Mouse (Mus musculus): Measurements from ENCODE around the gene Hbq1a. TPM values are rescaled to one million over a fixed set of nuclear protein-coding genes. Genes with fewer than 3 reads are reported as not detected.

Gene Hbq1a
- total and polyA plus RNA-seq, 3 experiments = not detected

DNA sequence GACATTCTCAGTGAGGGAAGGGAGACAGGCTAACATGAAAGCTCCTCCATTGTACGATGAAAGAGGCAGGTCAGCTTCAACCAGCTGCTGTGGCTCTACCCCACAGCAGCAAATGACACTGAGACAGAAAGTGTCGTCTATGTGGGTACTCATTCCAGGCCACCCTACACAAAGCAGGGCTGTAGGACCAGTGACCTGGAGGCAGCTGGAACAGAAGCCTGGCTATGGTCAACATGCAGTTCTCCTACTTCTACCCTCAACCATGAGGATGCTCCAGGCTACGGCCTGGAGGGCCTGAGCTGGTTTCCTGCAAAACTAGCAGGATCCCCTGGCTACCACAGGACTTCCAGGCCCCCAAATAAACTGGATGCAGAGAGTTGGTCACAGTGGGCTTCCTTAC, 43.3 kb upstream of the Hbq1a start:
- no peak overlapping the region for H3K9ac ChIP-seq (ENCODE audit: insufficient read depth, low read depth)
- dilution Hi-C loops (cut with MboI; ENCODE audit: extremely low pct_ligation_motif_present, extremely low pct_unique_long_range_greater_than_20kb, low sequenced_read_pairs) = no loop called here
- no peak overlapping the region for H3K27ac ChIP-seq (ENCODE audit: insufficient read depth, low read depth)
- H3K36me3 ChIP-seq (replicated peaks in 1 of 2; ENCODE audit: control insufficient read depth in 1 of 2, insufficient read depth in 1 of 2, low read length in 1 of 2) = peaks cover 53 to 90% of the 10 kb centered on the region in 2 experiments
- H3K4me3 ChIP-seq (replicated peaks in 1 of 3; ENCODE audit: low read depth in 2 of 3, low read length in 2 of 3, poor library complexity in 1 of 3) = no peak overlapping the region
- H3K4me1 ChIP-seq (ENCODE audit: control insufficient read depth in 1 of 2, insufficient read depth in 2 of 2) = peaks cover 0 to 10% of the 10 kb centered on the region in 2 experiments; a peak in 1 of 4 replicates
- H3K27me3 ChIP-seq (replicated peaks) = no peaks in the 10 kb centered on the region
- no peaks in the 10 kb centered on the region for H3K9me3 ChIP-seq (replicated peaks; ENCODE audit: low read length)
- no peak overlapping the region for H3K4me2 ChIP-seq (ENCODE audit: insufficient read depth, low read depth, poor library complexity, severe bottlenecking)
- in situ Hi-C loops (cut with MboI; ENCODE audit: low pct_ligation_motif_present, low pct_unique_long_range_greater_than_20kb, low sequenced_read_pairs) = no loop called here
- no peak for DNase-seq (ENCODE audit: extremely low read depth)
- no peaks in the 10 kb centered on the region for H3K79me2 ChIP-seq (replicated peaks; ENCODE audit: control insufficient read depth, extremely low read depth, insufficient read depth, poor library complexity, severe bottlenecking)
- no peak for TF ChIP-seq TBP (conservative IDR thresholded peaks at IDR 0.05; ENCODE audit: low read depth, low read length)
- TF ChIP-seq ZNF384 (IDR thresholded peaks at IDR 0.05; ENCODE audit: low read depth, low read length) = no peak
- no peak for TF ChIP-seq TCF12 (IDR thresholded peaks at IDR 0.05; ENCODE audit: low read depth, low read length)
- TF ChIP-seq MXI1 (IDR thresholded peaks at IDR 0.05; ENCODE audit: low read depth, low read length) = no peak
- no peak for TF ChIP-seq IRF4 (IDR thresholded peaks at IDR 0.05; ENCODE audit: low read depth, low read length)
- TF ChIP-seq POLR2AphosphoS2 (IDR thresholded peaks at IDR 0.05; ENCODE audit: low read depth, low read length) = no peak
- TF ChIP-seq ETS1 (conservative IDR thresholded peaks at IDR 0.05; ENCODE audit: low read depth, low read length) = no peak
- no peak for TF ChIP-seq CHD1 (IDR thresholded peaks at IDR 0.05; ENCODE audit: low read depth, low read length)
- no peak for TF ChIP-seq E2F4 (IDR thresholded peaks at IDR 0.05; ENCODE audit: insufficient replicate concordance, low read depth, low read length)

DNA sequence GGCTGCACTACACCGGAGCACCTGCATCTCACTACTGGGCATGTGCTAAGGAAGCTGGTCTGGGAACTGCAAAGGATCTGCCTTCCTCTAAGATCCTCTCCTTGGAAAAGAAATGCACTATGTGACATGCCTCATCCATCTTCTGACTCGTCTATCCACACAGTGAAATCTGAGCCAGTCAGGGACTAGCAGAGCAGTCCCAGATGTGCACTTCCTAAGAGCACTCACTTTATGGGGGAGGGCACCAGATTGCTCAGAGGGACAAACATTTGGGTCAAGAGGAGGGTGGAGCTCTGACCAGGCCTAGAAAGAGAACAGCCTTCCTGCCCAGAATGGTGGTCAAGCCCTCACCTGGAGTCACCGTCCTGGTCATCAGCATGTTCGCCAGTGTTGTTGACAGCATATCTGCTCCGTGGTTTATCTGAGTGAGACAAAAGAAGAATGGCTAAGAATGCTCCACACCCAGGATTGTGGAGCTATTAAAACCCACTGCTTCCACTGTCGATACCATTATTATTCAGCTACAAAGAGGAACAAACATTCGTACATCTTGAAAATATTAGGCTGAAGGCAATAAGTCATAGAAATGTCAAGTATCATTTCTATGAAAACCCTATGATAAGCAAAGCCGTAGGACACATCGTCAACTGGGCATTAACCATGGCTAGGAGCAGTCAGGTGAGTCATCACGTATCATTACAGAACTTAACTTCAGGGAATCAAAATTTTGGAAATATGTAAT, 37.0 kb upstream of the Hbq1a start:
- Histone ChIP-seq H3K9me3 (replicated peaks; ENCODE audit: low read length) (no peaks in the 10 kb centered on the region), H3K36me3 (replicated peaks in 1 of 2; ENCODE audit: control insufficient read depth in 1 of 2, insufficient read depth in 1 of 2, low read length in 1 of 2) (peaks cover 26 to 65% of the 10 kb centered on the region in 2 experiments), H3K27me3 (replicated peaks) (no peaks in the 10 kb centered on the region), H3K79me2 (replicated peaks; ENCODE audit: control insufficient read depth, extremely low read depth, insufficient read depth, poor library complexity, severe bottlenecking) (peaks cover 12% of the 10 kb centered on the region), H3K4me2 (ENCODE audit: insufficient read depth, low read depth, poor library complexity, severe bottlenecking) (no peak overlapping the region), H3K4me3 (replicated peaks in 1 of 3; ENCODE audit: low read depth in 2 of 3, low read length in 2 of 3, poor library complexity in 1 of 3) (no peak overlapping the region), H3K4me1 (ENCODE audit: control insufficient read depth in 1 of 2, insufficient read depth in 2 of 2) (peaks cover 5 to 51% of the 10 kb centered on the region in 2 experiments), H3K27ac (ENCODE audit: insufficient read depth, low read depth) (no peak overlapping the region), H3K9ac (ENCODE audit: insufficient read depth, low read depth) (no peak overlapping the region)
- TF ChIP-seq SMC3 (IDR thresholded peaks at IDR 0.05; ENCODE audit: low read depth, low read length) = no peak
- no peak for DNase-seq (ENCODE audit: extremely low read depth)
- dilution Hi-C loops (cut with MboI; ENCODE audit: extremely low pct_ligation_motif_present, extremely low pct_unique_long_range_greater_than_20kb, low sequenced_read_pairs) = no loop called here
- in situ Hi-C loops (cut with MboI; ENCODE audit: low pct_ligation_motif_present, low pct_unique_long_range_greater_than_20kb, low sequenced_read_pairs) = no loop called here

GRCm38 (mm10) chr11:32265117-32265738, 34.6 kb upstream of the Hbq1a start:
- dilution Hi-C loops (cut with MboI; ENCODE audit: extremely low pct_ligation_motif_present, extremely low pct_unique_long_range_greater_than_20kb, low sequenced_read_pairs) (no loop called here), in situ Hi-C loops (cut with MboI; ENCODE audit: low pct_ligation_motif_present, low pct_unique_long_range_greater_than_20kb, low sequenced_read_pairs) (no loop called here)
- Histone ChIP-seq H3K9me3 (replicated peaks; ENCODE audit: low read length) (no peaks in the 10 kb centered on the region), H3K27ac (ENCODE audit: insufficient read depth, low read depth) (no peak overlapping the region), H3K36me3 (replicated peaks in 1 of 2; ENCODE audit: control insufficient read depth in 1 of 2, insufficient read depth in 1 of 2, low read length in 1 of 2) (peaks cover 18 to 47% of the 10 kb centered on the region in 2 experiments), H3K4me1 (ENCODE audit: control insufficient read depth in 1 of 2, insufficient read depth in 2 of 2) (peaks cover 7 to 54% of the 10 kb centered on the region in 2 experiments), H3K9ac (ENCODE audit: insufficient read depth, low read depth) (no peak overlapping the region; the same call in 1 of the 2 replicates), H3K79me2 (replicated peaks; ENCODE audit: control insufficient read depth, extremely low read depth, insufficient read depth, poor library complexity, severe bottlenecking) (peaks cover 12% of the 10 kb centered on the region), H3K4me3 (replicated peaks in 1 of 3; ENCODE audit: low read depth in 2 of 3, low read length in 2 of 3, poor library complexity in 1 of 3) (no peak overlapping the region), H3K4me2 (ENCODE audit: insufficient read depth, low read depth, poor library complexity, severe bottlenecking) (no peak overlapping the region), H3K27me3 (replicated peaks) (no peaks in the 10 kb centered on the region)
- peak; percentile 33 for DNase-seq (ENCODE audit: extremely low read depth)
- TF ChIP-seq MAZ (IDR thresholded peaks at IDR 0.05; ENCODE audit: low read depth, low read length) (no peak), TBP (conservative IDR thresholded peaks at IDR 0.05; ENCODE audit: low read depth, low read length) (no peak), MAX (IDR thresholded peaks at IDR 0.05; ENCODE audit: low read length) (no peak), POLR2A (IDR thresholded peaks at IDR 0.05; ENCODE audit: low read depth, low read length) (no peak), TCF12 (IDR thresholded peaks at IDR 0.05; ENCODE audit: low read depth, low read length) (0 out of 2 replicates have a peak, but pooled peaks have one; percentile 8), SIN3A (IDR thresholded peaks at IDR 0.05; ENCODE audit: low read length) (no peak), USF1 (IDR thresholded peaks at IDR 0.05; ENCODE audit: low read depth, low read length) (no peak), NELFE (IDR thresholded peaks at IDR 0.05; ENCODE audit: low read depth, low read length) (no peak), GABPA (IDR thresholded peaks at IDR 0.05; ENCODE audit: insufficient replicate concordance, low read depth, low read length) (no peak), RCOR1 (conservative IDR thresholded peaks at IDR 0.05; ENCODE audit: low read depth, low read length) (no peak), BHLHE40 (IDR thresholded peaks at IDR 0.05; ENCODE audit: low read depth, low read length) (no peak), IRF4 (IDR thresholded peaks at IDR 0.05; ENCODE audit: low read depth, low read length) (0 out of 2 replicates have a peak, but pooled peaks have one; percentile 13), POLR2AphosphoS2 (IDR thresholded peaks at IDR 0.05; ENCODE audit: low read depth, low read length) (no peak), ZNF384 (IDR thresholded peaks at IDR 0.05; ENCODE audit: low read depth, low read length) (peak; percentile 92), SMC3 (IDR thresholded peaks at IDR 0.05; ENCODE audit: low read depth, low read length) (no peak)

All from CH12.LX (cell line).